Mouse (Mus musculus) ES-Bruce4 (cell line): ENCODE measurements around the gene Ctnna3. TPM values are rescaled to one million over a fixed set of nuclear protein-coding genes. Genes with fewer than 3 reads are reported as not detected.

Experiments used
- H3K27ac ChIP-seq: 2 replicates; pipeline ENCODE4 v1.5.1; 2012; ENCODE audit warnings: low read length, inconsistent platforms; ENCODE audit not compliant: insufficient read depth
- H3K27me3 ChIP-seq: 2 replicates; pipeline ENCODE4 v1.6.1; 2012; ENCODE audit warnings: mild to moderate bottlenecking, low read length, inconsistent platforms; ENCODE audit not compliant: control insufficient read depth, poor library complexity, insufficient read depth, severe bottlenecking
- H3K36me3 ChIP-seq: 2 replicates; pipeline ENCODE4 v1.6.1; 2012; ENCODE audit warnings: inconsistent platforms, mild to moderate bottlenecking, low read length, moderate library complexity; ENCODE audit not compliant: control insufficient read depth, poor library complexity, insufficient read depth, severe bottlenecking
- H3K4me1 ChIP-seq: one replicate; pipeline ENCODE4 v1.8.1; 2011; ENCODE audit warnings: low read length; ENCODE audit not compliant: control insufficient read depth, insufficient read depth
- H3K4me3 ChIP-seq: 2 replicates; pipeline ENCODE4 v1.5.1; 2011; ENCODE audit warnings: low read depth, mild to moderate bottlenecking, low read length
- H3K9ac ChIP-seq: 2 replicates; pipeline ENCODE4 v1.6.1; 2012; ENCODE audit warnings: low read depth, mild to moderate bottlenecking, inconsistent platforms; ENCODE audit not compliant: poor library complexity, severe bottlenecking
- H3K9me3 ChIP-seq: replicated peaks from 2 replicates; pipeline ENCODE4 v1.6.1; 2012; ENCODE audit warnings: mild to moderate bottlenecking, low read length, inconsistent platforms; ENCODE audit not compliant: control insufficient read depth, poor library complexity, insufficient read depth, severe bottlenecking
- CTCF ChIP-seq: IDR thresholded peaks from one replicate; pipeline ENCODE4 v1.8.1; 2011; ENCODE audit warnings: low read depth, low read length
- EP300 ChIP-seq: IDR thresholded peaks from 2 replicates; pipeline ENCODE4 v1.6.1; 2011; ENCODE audit warnings: low read depth, low read length; ENCODE audit not compliant: insufficient read depth
- POLR2A ChIP-seq: IDR thresholded peaks from one replicate; pipeline ENCODE4 v1.8.1; 2011; ENCODE audit warnings: low read length; ENCODE audit not compliant: insufficient read depth
- polyA plus RNA-seq: library from polyadenylated mRNA; stranded (reverse); fragments of >200 nt; gene quantifications from 2 replicates; pipeline ENCODE4 v1.2.4, GENCODE M21; 2011; ENCODE audit warnings: low read depth; ENCODE audit not compliant: missing spikeins, insufficient read depth, insufficient read length

The Ctnna3 gene
- polyA plus RNA-seq, 1 experiment = not detected

- no peak overlapping the region for H3K9ac ChIP-seq
- H3K9me3 ChIP-seq = no peaks in the 10 kb centered on the region
- no peak for TF ChIP-seq POLR2A
- no peak for TF ChIP-seq CTCF
- TF ChIP-seq EP300 = no peak
- no peak overlapping the region for H3K27ac ChIP-seq
- no peaks in the 10 kb centered on the region for H3K27me3 ChIP-seq
- H3K4me1 ChIP-seq = no peaks in the 10 kb centered on the region
- no peak overlapping the region for H3K4me3 ChIP-seq
- no peaks in the 10 kb centered on the region for H3K36me3 ChIP-seq
Measured at GRCm38 (mm10) chr10:63637987-63638386, 208.1 kb downstream of the Ctnna3 start.

- H3K27me3 ChIP-seq = no peaks in the 10 kb centered on the region
- no peaks in the 10 kb centered on the region for H3K4me1 ChIP-seq
- TF ChIP-seq POLR2A (no peak), CTCF (no peak), EP300 (no peak)
- no peak overlapping the region for H3K9ac ChIP-seq
- no peak overlapping the region for H3K27ac ChIP-seq
- H3K36me3 ChIP-seq = no peaks in the 10 kb centered on the region
- H3K9me3 ChIP-seq = no peaks in the 10 kb centered on the region
- no peak overlapping the region for H3K4me3 ChIP-seq
Measured at GRCm38 (mm10) chr10:63647300-63647699, 217.4 kb downstream of the Ctnna3 start.

- no peaks in the 10 kb centered on the region for H3K27me3 ChIP-seq
- H3K36me3 ChIP-seq = no peaks in the 10 kb centered on the region
- H3K4me3 ChIP-seq = no peak overlapping the region
- no peak for TF ChIP-seq EP300
- no peak for TF ChIP-seq POLR2A
- no peak for TF ChIP-seq CTCF
- H3K9me3 ChIP-seq = no peaks in the 10 kb centered on the region
- H3K27ac ChIP-seq = no peak overlapping the region
- H3K4me1 ChIP-seq = no peaks in the 10 kb centered on the region
- no peak overlapping the region for H3K9ac ChIP-seq
Measured at GRCm38 (mm10) chr10:63650307-63650706, 220.4 kb downstream of the Ctnna3 start.

- Histone ChIP-seq H3K27ac (no peak overlapping the region), H3K4me1 (no peaks in the 10 kb centered on the region), H3K36me3 (no peaks in the 10 kb centered on the region), H3K4me3 (no peak overlapping the region), H3K9me3 (no peaks in the 10 kb centered on the region), H3K9ac (no peak overlapping the region), H3K27me3 (no peaks in the 10 kb centered on the region)
- TF ChIP-seq POLR2A (no peak), CTCF (no peak), EP300 (no peak)
Measured at GRCm38 (mm10) chr10:63652887-63653286, 223.0 kb downstream of the Ctnna3 start.

GRCm38 (mm10) chr10:63653571-63653970 lies 223.7 kb downstream of the Ctnna3 start:
- Histone ChIP-seq H3K4me3 (no peak overlapping the region), H3K4me1 (no peaks in the 10 kb centered on the region), H3K9me3 (no peaks in the 10 kb centered on the region), H3K9ac (no peak overlapping the region), H3K27me3 (no peaks in the 10 kb centered on the region), H3K36me3 (no peaks in the 10 kb centered on the region), H3K27ac (no peak overlapping the region)
- TF ChIP-seq EP300 (no peak), CTCF (no peak), POLR2A (no peak)

GRCm38 (mm10) chr10:63654560-63654959 lies 224.7 kb downstream of the Ctnna3 start:
- no peak overlapping the region for H3K27ac ChIP-seq
- TF ChIP-seq CTCF = no peak
- no peak for TF ChIP-seq EP300
- TF ChIP-seq POLR2A = no peak
- H3K4me3 ChIP-seq = no peak overlapping the region
- no peaks in the 10 kb centered on the region for H3K27me3 ChIP-seq
- H3K9ac ChIP-seq = no peak overlapping the region
- H3K36me3 ChIP-seq = no peaks in the 10 kb centered on the region
- H3K9me3 ChIP-seq = no peaks in the 10 kb centered on the region
- no peaks in the 10 kb centered on the region for H3K4me1 ChIP-seq

- H3K27me3 ChIP-seq = no peaks in the 10 kb centered on the region
- no peak for TF ChIP-seq POLR2A
- no peak for TF ChIP-seq CTCF
- TF ChIP-seq EP300 = no peak
- no peak overlapping the region for H3K4me3 ChIP-seq
- no peak overlapping the region for H3K9ac ChIP-seq
- no peak overlapping the region for H3K27ac ChIP-seq
- H3K4me1 ChIP-seq = no peaks in the 10 kb centered on the region
- no peaks in the 10 kb centered on the region for H3K9me3 ChIP-seq
- no peaks in the 10 kb centered on the region for H3K36me3 ChIP-seq
Measured at GRCm38 (mm10) chr10:63676343-63676742, 246.4 kb downstream of the Ctnna3 start.
